Mouse (Mus musculus): ENCODE data around the gene Myh1. TPM values are rescaled to one million over a fixed set of nuclear protein-coding genes. Genes with fewer than 3 reads are reported as not detected.

Gene Myh1
- total RNA-seq (2021) = under 1 TPM; 0.18 to 0.21 TPM
- long read RNA-seq, experiment 1 = 0 reads
- long read RNA-seq, experiment 2, partial matches to known transcripts = 1 of 1 reads
- long read RNA-seq, experiment 2, other reads (novel, unspliced or antisense) = 0 of 1 reads

DNA sequence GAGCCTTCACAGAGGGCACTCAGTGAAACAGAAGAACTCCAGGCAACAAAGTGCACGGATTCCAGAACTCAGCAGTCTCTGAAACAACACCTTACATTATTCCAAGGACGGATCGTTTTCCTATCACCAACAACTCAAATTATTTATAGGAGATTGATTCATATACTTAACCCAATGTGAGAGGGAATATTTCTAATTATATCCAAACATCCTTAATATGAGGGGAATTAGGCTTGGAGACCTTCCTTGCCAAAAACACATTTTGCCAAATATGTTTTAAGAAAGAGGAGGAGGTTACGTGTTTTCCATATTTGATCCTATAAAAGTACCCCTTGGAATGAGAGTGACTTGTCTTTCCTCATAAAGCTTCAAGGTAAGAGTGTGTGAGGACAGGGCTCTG lies at the start of gene Myh1:
Myh1 (plus strand) TSS at position 301 of the 400 bp plus-strand sequence.
- no peak for DNase-seq (ENCODE audit: low spot score in 2 of 2)

DNA sequence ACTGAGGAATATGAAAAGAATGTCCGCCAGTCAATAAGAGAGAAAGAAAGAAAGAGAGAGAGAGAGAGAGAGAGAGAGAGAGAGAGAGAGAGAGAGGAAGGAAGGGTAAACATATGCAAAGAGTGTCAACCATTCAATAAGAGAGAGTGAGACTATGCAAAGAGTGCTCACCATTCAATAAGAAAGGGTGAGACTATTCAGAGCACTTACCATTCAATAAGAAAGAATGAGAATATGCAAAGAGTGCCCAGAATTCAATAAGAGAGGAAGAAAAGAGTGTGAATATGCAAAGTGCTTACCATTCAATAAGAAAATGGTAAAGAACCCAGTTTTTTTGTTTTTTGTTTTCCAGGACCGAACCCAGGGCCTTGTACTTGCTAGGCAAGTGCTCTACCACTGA lies 49.6 kb upstream of the Myh1 start:
- DNase-seq (ENCODE audit: low spot score in 2 of 2) = no peak

DNA sequence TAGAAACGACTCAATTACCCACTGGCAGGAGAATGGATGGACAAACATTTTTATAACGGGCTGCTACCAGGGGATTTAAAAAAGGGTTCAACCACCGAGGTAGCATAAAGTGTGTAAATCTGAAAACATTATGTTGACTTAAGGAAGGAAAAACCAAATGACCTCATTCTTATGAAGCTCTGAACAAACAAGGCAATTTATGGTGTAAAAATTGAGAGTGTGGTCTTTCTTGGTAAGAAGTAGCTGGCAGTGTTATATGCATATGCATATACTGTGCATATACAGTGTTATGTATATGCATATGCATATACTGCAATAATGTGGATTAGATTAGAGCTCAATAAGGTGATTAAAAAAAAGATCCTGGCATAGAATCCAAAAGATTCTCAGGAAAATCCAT lies 48.7 kb upstream of the Myh1 start:
- DNase-seq (ENCODE audit: low spot score in 2 of 2) = no peak

DNA sequence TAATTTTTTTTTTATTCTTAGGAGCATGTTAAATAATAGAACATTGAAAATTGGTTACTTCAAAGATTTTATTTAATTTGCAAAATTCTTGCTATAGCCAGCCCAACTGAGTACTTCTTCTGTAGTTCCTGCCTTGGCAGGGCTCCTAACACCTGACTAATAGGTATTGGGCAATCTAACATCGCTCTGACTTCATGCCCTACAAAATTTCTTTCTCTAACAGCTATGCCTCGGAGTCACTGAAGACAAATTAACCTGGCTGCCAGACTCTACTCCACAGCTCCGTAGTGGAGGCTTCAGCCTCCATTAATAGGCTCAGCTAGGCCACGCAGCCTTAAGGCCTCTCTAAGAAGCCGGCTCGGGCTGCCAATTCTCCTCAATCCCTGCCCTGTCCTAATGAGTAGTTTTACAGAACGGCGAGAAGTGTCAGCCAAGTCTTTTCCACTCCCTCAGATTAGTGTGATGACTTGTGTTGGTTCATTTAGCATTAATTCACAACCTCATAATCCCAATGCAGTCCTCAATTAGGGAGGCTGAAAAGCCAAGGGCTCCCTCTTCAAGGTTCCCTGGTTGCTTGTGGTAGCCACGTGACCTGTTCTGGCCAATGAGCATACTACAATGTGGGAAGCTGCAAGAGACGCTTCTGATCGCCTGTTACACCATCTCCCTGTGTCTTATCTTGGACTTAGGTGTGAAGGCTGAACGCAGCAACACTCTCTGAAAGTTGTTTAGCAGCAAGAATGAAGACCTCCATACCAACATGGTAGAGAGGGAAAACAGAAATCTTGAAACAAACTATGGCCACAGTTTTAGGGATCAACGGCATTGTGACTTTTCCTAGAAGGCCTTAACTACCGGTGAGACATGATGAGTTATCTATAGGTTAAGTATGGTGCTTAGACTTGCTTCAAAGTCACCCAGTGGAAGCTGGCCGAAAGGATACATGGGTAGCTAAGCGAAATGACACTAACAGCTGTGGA lies 47.9 kb upstream of the Myh1 start:
- no peak for DNase-seq (ENCODE audit: low spot score in 2 of 2)

DNA sequence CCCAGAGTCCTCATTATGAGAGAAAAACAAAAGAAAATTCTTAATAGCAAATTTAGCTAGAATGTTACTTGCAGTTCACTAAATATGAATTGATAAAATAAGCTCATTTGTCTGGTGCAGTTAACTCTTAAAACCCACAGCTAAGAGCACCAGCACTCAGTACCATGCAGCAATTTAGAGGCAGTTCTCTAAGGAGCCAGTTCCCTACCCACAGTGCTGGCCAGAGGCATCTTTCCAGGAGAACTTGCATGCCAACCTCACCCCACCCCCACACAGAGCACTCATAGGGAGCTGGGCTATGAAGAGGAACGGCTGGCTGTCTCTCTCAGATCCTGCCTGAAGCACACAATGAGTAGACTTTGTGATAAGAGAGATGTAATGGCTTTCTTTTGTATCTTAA lies 46.7 kb upstream of the Myh1 start:
- peak; percentile 17 to 50 for DNase-seq (ENCODE audit: low spot score in 2 of 2)

DNA sequence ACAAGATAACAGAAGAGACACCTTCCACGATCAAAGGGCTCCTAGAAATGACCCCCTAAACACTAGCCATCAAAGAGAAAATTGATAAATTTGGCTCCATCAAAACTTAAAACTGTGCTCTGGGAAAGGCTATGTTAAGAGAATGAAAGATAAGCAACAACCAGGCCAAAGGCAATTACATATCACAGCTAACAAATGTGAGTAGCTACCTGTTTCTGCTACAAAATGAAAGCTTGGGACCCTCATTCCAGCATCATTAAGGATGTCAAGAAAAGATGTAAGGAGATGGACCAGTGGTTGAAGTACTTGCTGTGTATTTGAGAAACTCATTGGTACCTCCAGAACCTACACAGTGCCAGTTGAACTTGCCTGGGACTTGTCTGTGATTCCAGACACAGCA lies 46.0 kb upstream of the Myh1 start:
- DNase-seq (ENCODE audit: low spot score in 2 of 2) = no peak

DNA sequence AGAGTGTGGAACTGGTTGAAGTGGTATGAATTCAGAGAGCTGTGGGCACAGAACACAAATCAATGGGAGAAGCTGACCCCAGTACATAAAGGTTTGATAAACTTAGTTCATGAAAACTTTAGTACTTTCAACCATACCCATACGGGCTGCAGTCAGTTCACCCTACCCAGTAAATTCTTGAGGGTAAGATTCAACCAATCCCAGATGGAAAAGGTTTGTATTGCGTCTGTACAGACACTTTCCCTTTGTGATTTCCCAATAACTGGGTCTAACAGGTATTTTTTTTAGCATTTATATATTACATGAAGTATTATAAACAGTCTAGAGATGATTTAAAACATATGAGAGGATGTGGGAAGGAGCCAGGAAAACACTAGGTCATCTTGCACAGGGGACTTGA lies 44.2 kb upstream of the Myh1 start:
- no peak for DNase-seq (ENCODE audit: low spot score in 2 of 2)

DNA sequence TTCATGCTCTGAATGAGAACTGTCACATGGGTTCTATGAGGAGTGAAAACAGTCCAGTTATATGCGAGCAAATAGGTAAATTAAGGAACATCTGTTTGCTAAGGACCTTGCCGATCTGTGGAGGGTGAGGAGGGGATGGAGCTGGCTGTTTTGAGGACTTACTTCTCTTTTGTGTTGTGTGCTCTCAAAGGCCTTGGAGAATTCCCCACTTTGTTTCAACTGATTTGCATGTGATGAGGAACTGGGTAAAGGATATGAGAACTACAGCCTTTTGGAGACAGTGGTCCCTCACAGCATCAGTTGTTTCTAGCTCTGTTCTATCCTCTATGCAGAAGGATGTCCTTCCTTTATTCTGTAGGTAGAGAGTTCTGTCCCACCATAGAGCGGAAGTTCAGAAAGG lies 39.7 kb upstream of the Myh1 start:
- DNase-seq (ENCODE audit: low spot score in 2 of 2) = no peak

DNA sequence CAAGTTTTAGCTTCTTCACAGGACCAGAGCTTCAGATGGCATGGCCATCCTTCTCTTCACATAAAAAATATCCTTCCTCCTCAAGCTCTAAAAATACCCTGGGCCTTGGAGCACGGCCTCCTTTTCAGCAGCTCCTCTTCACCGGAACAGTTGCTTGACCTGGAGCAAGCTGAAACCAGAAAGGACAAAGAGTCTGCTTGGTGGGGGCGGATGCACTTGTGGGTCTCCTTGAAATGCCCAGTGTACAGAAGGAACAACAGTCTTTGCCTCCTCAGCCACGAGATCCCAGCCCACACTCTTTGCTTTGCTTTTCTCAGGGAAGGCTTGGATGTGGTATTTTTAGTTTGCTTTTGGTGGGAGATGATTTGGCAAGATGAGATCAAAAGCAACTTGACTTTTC lies 36.2 kb upstream of the Myh1 start:
- no peak for DNase-seq (ENCODE audit: low spot score in 2 of 2)

DNA sequence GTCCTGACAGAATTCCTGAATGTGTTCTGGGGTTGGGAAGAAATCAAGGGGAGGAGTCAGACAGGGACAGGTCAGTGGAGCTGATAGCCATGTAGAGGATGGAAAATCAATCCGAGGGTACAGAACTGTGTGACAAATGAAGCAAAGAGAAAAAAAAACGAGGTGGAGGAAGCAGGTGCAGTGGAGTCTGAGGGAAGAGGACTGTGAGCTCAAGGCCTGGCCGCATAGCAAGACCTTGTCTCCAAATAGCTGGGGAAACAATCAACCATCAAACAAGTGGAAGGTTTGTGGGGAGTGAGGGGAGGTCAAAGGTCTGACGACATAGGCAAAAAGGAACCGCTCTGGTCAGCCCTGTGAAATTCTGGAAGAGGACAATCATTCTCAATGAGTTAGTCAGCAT lies 35.0 kb upstream of the Myh1 start:
- no peak for DNase-seq (ENCODE audit: low spot score in 2 of 2)

DNA sequence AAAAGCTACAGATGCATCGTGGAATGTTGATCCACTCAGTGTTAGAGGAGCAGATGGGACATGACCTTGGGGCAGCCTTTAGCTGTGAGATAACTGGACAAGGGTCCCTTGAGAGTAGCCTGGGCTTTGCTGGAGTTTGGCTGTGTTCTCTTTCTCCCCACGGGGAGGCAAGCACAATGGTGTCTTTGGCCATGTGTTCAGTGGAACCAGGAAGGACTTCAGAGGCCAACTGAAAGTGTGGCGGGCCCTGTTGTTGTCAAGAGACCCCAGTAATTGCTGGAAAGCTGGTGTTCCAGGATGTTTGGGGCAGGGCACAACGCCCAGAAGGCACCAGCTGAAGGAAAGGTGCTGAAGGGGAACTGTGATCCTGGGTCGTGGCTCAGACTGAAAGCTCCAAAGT lies 30.6 kb upstream of the Myh1 start:
- peak in 1 of 2 experiments; percentile 19 for DNase-seq (ENCODE audit: low spot score in 2 of 2)

DNA sequence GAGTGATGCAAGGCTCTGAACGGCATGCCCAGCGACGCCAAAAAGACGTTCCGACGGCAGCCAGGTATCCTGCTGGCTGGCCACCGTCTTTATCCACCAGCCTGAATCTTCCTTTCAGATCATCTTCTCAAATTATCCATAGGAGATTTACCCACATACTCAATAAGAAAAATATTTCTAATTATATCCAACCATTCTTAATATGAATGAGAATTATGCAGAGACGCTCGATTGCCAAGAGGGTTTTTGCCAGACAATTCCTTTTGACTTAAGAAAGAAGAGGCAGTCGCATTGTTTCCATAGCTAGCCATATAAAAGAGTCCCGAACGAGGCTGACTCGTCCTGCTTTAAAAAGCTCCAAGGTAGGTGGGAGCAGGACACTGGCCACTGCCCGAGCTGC lies 29.1 kb upstream of the Myh1 start, which contains the start of gene Myh2:
Myh2 (plus strand) TSS at position 301 of the 400 bp plus-strand sequence.
- DNase-seq (ENCODE audit: low spot score in 2 of 2) = no peak

DNA sequence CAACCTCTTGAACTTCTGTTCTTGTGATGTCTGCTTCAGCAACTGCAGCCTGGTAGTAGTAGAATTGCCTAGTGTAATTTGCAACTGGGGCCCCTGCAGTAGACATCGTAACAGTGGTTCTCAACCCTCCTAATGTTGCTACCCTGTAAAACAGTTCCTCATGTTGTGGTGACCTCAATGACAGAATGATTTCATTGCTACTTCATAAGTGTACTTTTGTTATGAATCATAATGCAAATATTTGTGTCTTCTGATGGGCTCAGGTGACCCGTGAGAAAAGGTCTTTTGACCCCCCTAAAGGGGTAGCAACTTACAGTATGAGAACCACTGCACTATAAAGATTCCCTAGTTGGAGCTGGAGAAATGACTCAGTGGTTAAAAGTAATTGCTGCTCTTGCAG lies 27.4 kb upstream of the Myh1 start:
- no peak for DNase-seq (ENCODE audit: low spot score in 2 of 2)

DNA sequence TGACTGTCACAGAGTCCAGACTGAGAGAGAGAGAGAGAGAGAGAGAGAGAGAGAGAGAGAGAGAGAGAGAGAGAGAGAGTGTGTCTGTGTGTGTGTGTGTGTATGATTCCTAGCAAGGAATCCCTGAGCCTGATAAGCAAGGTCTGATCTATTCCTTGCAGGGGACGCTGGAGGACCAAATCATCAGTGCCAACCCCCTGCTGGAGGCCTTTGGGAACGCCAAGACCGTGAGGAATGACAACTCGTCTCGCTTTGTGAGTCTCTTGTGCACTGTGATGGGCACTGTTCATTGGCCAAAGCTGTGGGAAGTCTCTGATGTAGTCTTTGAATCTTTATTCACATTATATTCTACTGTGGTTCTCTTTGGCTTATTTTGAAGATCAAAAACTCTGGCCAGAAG lies 23.5 kb upstream of the Myh1 start:
- DNase-seq (ENCODE audit: low spot score in 2 of 2) = no peak

DNA sequence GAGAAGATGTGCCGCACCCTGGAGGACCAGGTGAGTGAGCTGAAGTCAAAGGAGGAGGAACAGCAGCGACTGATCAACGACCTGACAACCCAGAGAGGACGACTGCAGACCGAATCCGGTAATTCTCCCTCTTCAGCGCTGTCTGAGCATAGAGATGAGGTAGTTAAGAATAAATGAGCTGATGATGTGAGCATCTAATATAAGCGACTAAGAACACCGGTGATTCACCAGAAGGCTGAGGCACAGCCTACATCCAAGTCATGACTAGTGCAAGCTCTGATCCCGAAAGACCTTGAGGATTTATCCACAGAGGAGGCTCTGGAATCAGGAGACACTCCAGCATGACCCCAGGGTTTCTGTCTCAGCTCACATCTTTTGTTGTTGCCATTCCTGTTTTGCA lies 9.5 kb upstream of the Myh1 start:
- DNase-seq (ENCODE audit: low spot score in 2 of 2) = no peak

DNA sequence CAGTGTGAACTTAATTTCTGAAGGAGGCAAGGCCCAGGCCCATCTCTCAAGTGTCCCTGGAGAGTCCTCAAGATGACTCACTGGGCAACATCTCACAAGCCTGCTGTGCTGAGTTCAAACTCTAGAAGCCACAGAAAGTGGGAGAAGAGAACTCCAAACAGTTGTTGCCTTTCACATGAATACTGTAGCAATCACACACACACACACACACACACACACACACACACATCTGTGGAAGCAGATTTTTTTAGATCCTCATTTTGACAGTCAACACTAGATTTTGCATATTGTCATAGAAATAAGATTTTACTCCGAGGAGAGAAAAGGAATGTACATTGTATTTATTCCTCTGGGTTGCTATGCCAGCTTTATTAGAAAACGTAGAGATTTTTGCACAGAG lies 9.0 kb upstream of the Myh1 start:
- DNase-seq (ENCODE audit: low spot score in 2 of 2) = no peak

DNA sequence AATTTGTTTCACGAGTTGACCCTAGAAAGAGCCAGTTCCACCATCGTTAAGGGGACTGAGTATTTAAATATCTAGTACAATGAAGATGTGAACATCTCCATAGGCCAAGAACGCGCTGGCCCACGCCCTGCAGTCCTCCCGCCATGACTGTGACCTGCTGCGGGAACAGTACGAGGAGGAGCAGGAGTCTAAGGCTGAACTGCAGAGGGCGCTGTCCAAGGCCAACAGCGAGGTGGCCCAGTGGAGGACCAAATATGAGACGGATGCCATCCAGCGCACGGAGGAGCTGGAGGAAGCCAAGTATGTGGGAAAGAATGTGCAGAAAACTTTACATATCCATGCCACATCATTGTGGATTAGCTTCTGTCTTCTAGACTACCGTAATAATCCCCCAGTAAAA lies 8.4 kb upstream of the Myh1 start:
- DNase-seq (ENCODE audit: low spot score in 2 of 2) = no peak

DNA sequence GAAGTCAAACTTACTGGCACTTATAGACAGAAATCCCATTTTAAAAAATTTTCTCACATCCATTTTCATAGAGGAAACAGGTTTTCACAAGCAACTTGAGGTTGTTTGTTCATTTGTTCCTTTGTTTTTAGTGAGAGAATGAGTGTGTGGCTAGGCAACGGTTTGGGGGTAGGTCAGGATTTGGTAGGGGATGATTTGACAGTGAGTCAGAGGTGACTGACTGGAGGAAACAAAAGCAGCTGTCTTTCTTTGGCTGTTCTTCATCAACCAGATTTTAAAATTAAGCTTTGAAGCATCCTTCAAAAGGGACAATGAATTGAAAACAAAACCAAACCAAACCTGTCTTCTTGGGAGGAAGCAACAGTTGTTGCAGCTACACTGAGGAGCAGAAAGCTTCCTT lies 531 bp upstream of the Myh1 start:
- DNase-seq (ENCODE audit: low spot score in 2 of 2) = no peak

DNA sequence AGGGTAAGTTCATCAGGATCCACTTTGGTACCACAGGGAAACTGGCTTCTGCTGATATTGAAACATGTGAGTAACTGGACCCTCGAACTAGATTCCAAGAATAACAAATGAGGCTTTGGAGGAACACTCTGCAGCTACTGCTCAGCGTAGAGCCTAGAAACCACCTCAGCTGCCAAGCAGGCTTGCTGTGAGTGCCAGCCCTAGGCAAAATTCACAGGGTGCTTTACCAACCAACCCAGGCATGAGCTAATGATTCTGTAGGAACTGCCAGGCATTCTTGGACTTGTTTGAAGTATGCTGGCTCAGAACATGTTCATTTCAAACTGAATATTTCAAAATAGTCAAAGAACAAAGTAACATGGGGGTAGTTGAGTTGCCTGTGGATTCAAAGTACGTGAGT lies 4.9 kb downstream of the Myh1 start:
- peak in 1 of 2 experiments; percentile 53 for DNase-seq (ENCODE audit: low spot score in 2 of 2)

DNA sequence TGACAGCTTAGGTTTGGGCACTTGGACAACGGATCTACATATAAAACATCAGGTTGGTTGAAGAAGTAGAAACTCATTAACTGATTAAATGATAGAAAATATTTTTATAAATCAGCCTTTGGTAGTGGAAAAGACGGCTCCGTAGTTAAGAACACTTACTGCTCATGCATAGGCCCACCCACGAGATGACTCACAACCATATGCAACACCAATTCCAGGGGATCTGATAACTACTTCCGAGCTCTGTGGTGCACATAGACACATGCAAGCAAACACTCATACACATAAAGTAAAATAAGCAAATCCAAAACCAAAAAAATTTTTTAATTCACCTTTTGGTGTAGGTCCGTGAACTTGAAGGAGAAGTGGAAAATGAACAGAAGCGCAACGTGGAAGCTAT lies 22.0 kb downstream of the Myh1 start:
- no peak for DNase-seq (ENCODE audit: low spot score in 2 of 2)

DNA sequence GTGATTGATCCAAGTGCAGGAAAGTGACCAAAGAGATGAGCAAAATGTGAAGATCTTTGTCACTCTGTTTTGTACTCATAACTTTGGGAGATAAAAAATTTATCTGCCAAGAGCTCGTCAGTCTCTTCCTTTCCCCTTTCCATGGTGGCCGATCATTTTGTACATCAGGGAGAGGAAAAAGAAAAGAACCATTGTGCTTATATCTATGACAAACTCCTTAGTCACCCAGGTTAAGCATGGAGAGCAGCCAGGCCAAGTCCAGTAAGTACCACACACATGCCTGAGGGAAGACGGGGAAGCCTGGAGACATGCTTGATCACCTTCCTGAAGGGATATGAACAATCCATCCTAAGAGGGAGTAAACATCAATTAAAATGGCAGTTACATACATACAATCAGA lies 24.6 kb downstream of the Myh1 start:
- no peak for DNase-seq (ENCODE audit: low spot score in 2 of 2)

DNA sequence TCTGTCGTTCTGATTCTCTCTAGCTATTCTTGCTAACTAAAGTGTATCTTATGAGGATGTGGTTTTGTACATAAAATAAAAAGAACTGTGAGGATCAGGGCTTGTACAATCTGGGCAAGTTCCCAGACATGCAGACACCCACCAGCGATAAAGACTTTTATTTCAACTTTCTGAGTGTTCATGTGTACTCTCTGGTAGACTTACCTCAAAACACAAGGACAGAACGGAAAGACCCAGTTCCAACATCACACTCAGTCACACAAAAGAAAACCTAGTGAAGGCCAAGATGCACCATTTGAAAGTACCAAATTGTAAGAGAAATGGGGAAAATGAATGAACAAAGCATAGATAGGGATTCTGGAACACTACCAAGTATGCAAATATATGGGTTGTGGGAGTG lies 28.9 kb downstream of the Myh1 start:
- no peak for DNase-seq (ENCODE audit: low spot score in 2 of 2)

DNA sequence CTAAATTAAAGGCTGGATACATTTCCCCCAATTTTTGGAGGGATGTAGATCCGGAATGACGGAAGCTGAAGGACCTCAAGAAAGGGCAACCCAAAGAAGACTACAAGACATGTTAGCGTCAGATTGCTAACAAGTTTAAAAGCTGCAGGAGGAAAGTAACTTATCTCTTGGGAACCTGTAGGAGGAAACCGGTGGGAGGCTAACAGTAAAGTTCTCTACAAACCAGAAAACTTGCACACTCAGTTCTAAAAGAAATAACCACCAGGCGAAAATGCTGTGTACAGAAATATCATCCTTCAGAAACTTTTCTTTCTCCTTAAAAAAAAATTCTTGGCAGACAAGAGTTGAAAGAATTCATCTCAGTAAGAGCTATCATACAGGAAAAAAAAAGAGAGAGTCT lies 29.3 kb downstream of the Myh1 start:
- DNase-seq (ENCODE audit: low spot score in 2 of 2) = no peak
